Mouse (Mus musculus): Measurements from ENCODE around the gene Cldnd1. TPM values are rescaled to one million over a fixed set of nuclear protein-coding genes. Genes with fewer than 3 reads are reported as not detected.

Cldnd1 gene
- polyA plus RNA-seq, 1 experiment from 2014 or later: 110 TPM

DNA sequence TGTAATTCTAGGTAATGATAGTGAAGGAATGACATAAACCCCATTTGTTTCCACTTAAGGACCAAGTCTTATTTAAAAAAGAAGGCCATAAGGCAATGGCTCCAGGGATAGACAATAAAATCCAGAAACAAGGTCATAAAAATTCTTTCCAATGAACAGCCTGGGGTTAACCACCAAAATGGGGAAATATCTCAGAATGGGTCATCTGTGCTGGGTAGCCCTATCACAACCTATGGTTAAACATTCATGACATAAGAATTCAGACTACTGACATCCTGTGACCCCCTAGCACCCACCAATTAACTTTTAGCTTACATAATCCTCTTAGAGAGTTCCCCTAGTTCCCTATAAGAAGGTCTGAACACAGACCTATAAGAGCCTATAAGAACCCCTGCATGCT is 28.5 kb downstream of the Cldnd1 start:
- no peak overlapping the region for H3K4me2 ChIP-seq
- H3K9me3 ChIP-seq: no peaks in the 10 kb centered on the region
- no peak overlapping the region for H3K4me3 ChIP-seq
- no peaks in the 10 kb centered on the region for H3K4me1 ChIP-seq
- no peaks in the 10 kb centered on the region for H3K27me3 ChIP-seq
- no peak overlapping the region for H3K9ac ChIP-seq
- H3K36me3 ChIP-seq: no peaks in the 10 kb centered on the region
- no peak overlapping the region for H3K27ac ChIP-seq
- ATAC-seq (ENCODE audit: borderline replicate concordance, extremely low read depth, low FRiP score, low TSS enrichment): no peak

DNA sequence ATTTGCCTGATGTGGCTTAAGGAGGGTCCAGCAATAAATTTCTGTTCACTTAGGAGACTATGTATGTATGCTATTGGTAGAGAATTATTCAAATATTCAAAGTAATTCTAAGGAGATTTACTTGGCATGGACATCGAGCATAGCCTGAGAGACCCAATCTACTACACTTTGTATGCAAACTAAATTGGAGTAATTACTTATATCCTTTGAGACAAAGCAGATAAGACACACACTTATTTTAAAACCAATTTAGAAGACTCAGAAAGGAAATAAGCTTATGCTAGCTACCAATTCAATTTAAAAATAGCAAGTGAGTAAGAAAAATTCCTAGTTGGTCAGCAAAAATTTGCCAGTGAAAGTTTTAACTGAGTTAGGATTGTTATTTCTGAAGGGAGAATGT is 35.4 kb downstream of the Cldnd1 start, which contains the start of gene Olfr172:
TSS of gene Olfr172 (minus strand) at position 101 of the 400 bp plus-strand sequence.
- Histone ChIP-seq H3K4me2 (no peak within 1 kb of the TSS), H3K27me3 (no peaks in the 10 kb centered on the region)

More for the DNA sequence above, 35.4 kb downstream of the Cldnd1 start, which contains the start of gene Olfr172:
- Histone ChIP-seq H3K36me3 (no peaks in the 10 kb centered on the region), H3K9me3 (no peaks in the 10 kb centered on the region), H3K4me1 (no peaks in the 10 kb centered on the region), H3K27ac (no peak within 1 kb of the TSS), H3K4me3 (no peak within 1 kb of the TSS), H3K9ac (no peak within 1 kb of the TSS)
- 78% methylated on average over 1 of the region's 1 CpGs for WGBS
- no peak for ATAC-seq (ENCODE audit: borderline replicate concordance, extremely low read depth, low FRiP score, low TSS enrichment)

Small RNA genes within 50 kb of the gene (microRNA-seq; reads per million reads assigned to microRNA genes)
- not detected for gene Gm27564

Other genes with a start within 250 kb of the Cldnd1 start
- gene St3gal6, start 203.7 kb upstream of the Cldnd1 start, polyA plus RNA-seq (2015; fragmentation: Nextera tagmentation; extraction: Ambion mirVana): 27.3 and 29.7 TPM in 2 replicates
- gene Gm813, start 110.9 kb upstream of the Cldnd1 start, polyA plus RNA-seq (2015; fragmentation: Nextera tagmentation; extraction: Ambion mirVana): not detected in 2 replicates
- not detected in 2 replicates for gene E330017A01Rik, start 89.2 kb upstream of the Cldnd1 start, polyA plus RNA-seq (2015; fragmentation: Nextera tagmentation; extraction: Ambion mirVana)
- 24.9 and 26.8 TPM in 2 replicates for gene Cpox, start 57.6 kb upstream of the Cldnd1 start, polyA plus RNA-seq (2015; fragmentation: Nextera tagmentation; extraction: Ambion mirVana)
- gene Gpr15, start 8.8 kb upstream of the Cldnd1 start, polyA plus RNA-seq (2015; fragmentation: Nextera tagmentation; extraction: Ambion mirVana): 0.24 TPM in 1 of 2 replicates, not detected in the other
- gene Olfr172, start 35.3 kb downstream of the Cldnd1 start, polyA plus RNA-seq (2015; fragmentation: Nextera tagmentation; extraction: Ambion mirVana): not detected in 2 replicates
- not detected in 2 replicates for gene Olfr173, start 72.4 kb downstream of the Cldnd1 start, polyA plus RNA-seq (2015; fragmentation: Nextera tagmentation; extraction: Ambion mirVana)
- gene Olfr175-ps1, start 98.9 kb downstream of the Cldnd1 start, polyA plus RNA-seq (2015; fragmentation: Nextera tagmentation; extraction: Ambion mirVana): not detected in 2 replicates
- not detected in 2 replicates for gene Olfr177, start 146.9 kb downstream of the Cldnd1 start, polyA plus RNA-seq (2015; fragmentation: Nextera tagmentation; extraction: Ambion mirVana)
- gene Olfr178, start 164.2 kb downstream of the Cldnd1 start, polyA plus RNA-seq (2015; fragmentation: Nextera tagmentation; extraction: Ambion mirVana): not detected in 2 replicates
- gene Olfr181, start 200.8 kb downstream of the Cldnd1 start, polyA plus RNA-seq (2015; fragmentation: Nextera tagmentation; extraction: Ambion mirVana): not detected in 2 replicates
- gene Olfr180, start 201.5 kb downstream of the Cldnd1 start, polyA plus RNA-seq (2015; fragmentation: Nextera tagmentation; extraction: Ambion mirVana): not detected in 2 replicates

Measured in lung, embryonic 15.5 days (tissue).